Mouse (Mus musculus): Measurements from ENCODE around the gene Atp13a2.

- TF ChIP-seq CTCF (IDR thresholded peaks at IDR 0.05; ENCODE audit: low read depth, low read length): no peak
- no peak for TF ChIP-seq POLR2A (IDR thresholded peaks at IDR 0.05; ENCODE audit: extremely low read depth, insufficient read depth, low read length)
Observed at GRCm38 (mm10) chr4:140959128-140959679, 27.5 kb upstream of the Atp13a2 start.
